Mouse (Mus musculus) limb, embryonic 14.5 days (tissue): ENCODE measurements around the gene Arhgef11. TPM values are rescaled to one million over a fixed set of nuclear protein-coding genes. Genes with fewer than 3 reads are reported as not detected.

Experiments used
- ATAC-seq: fragments of 200-750 bp; cut with Nextera tagmentation; 2 replicates; pipeline ENCODE4 v1.8.0; 2017; ENCODE audit warnings: low read depth, moderate number of reproducible peaks, moderate TSS enrichment; ENCODE audit not compliant: low FRiP score
- DNase-seq: peaks from one replicate; pipeline ENCODE4 v3.0.0-alpha.2; 2015; ENCODE audit warnings: low spot score
- H3K27ac ChIP-seq: fragments of 300-500 bp; sonication (generic); replicated peaks from 2 replicates; pipeline ENCODE4 v1.5.1; 2014; ENCODE audit warnings: low read depth, mild to moderate bottlenecking, low read length, moderate library complexity, mixed read lengths
- H3K27me3 ChIP-seq: fragments of 300-500 bp; sonication (generic); 2 replicates; pipeline ENCODE4 v1.6.1; 2014; ENCODE audit warnings: low read length, mixed read lengths; ENCODE audit not compliant: control insufficient read depth, insufficient read depth
- H3K36me3 ChIP-seq: fragments of 300-500 bp; sonication (generic); 2 replicates; pipeline ENCODE4 v1.6.1; 2014; ENCODE audit warnings: mild to moderate bottlenecking, low read length, moderate library complexity, mixed read lengths; ENCODE audit not compliant: control insufficient read depth, insufficient read depth
- H3K4me1 ChIP-seq: fragments of 300-500 bp; sonication (generic); 2 replicates; pipeline ENCODE4 v1.6.1; 2014; ENCODE audit warnings: antibody characterized with exemption, low read length, mixed read lengths; ENCODE audit not compliant: control insufficient read depth, insufficient read depth
- H3K4me2 ChIP-seq: fragments of 300-500 bp; sonication (generic); replicated peaks from 2 replicates; pipeline ENCODE4 v1.6.1; 2014; ENCODE audit warnings: low read depth, mild to moderate bottlenecking, low read length, moderate library complexity; ENCODE audit not compliant: severe bottlenecking
- H3K4me3 ChIP-seq: fragments of 300-500 bp; sonication (generic); replicated peaks from 2 replicates; pipeline ENCODE4 v1.5.1; 2014; ENCODE audit warnings: low read length
- H3K9ac ChIP-seq: fragments of 300-500 bp; sonication (generic); 2 replicates; pipeline ENCODE4 v1.6.1; 2014; ENCODE audit warnings: mild to moderate bottlenecking, low read depth, low read length, moderate library complexity; ENCODE audit not compliant: severe bottlenecking
- H3K9me3 ChIP-seq: fragments of 300-500 bp; sonication (generic); 2 replicates; pipeline ENCODE4 v1.6.1; 2016; ENCODE audit warnings: low read length; ENCODE audit not compliant: control insufficient read depth
- POLR2A ChIP-seq: fragments of 200-500 bp; IDR thresholded peaks from 2 replicates; pipeline ENCODE4 v1.8.0; 2012; ENCODE audit warnings: inconsistent platforms, mild to moderate bottlenecking, moderate library complexity, borderline replicate concordance; ENCODE audit not compliant: insufficient read depth, insufficient read length; ENCODE audit errors: extremely low read depth
- WGBS: fragments of 180-500 bp; shearing (Covaris S2); extraction: QIAGEN DNeasy Blood & Tissue Kit; methylation state at CpG from one replicate; pipeline ENCODE4 v1.1.7; 2014; 5-methylcytosine and 5-hydroxymethylcytosine counted together
- polyA plus RNA-seq, 2 experiments: library from polyadenylated mRNA; depleted of rRNA in 1 of 2; stranded (reverse) in 1 of 2; unstranded in 1 of 2; fragments of >200 nt; fragmentation: Nextera tagmentation in 1 of 2; extraction: Ambion mirVana in 1 of 2; gene quantifications; 2 replicates each; pipeline versions ENCODE4 v1.2.1 to v1.2.3; 2012 to 2014

Gene Arhgef11
- polyA plus RNA-seq, 2 experiments = 16.1 to 28.2 TPM

- Histone ChIP-seq H3K36me3 (no peaks in the 10 kb centered on the region), H3K27me3 (no peaks in the 10 kb centered on the region), H3K9ac (no peak overlapping the region; the same call in 1 of the 2 replicates), H3K4me1 (peaks cover 34% of the 10 kb centered on the region), H3K4me2 (peak overlapping the region; percentile 94), H3K27ac (peak overlapping the region; percentile 93; the same call in 1 of the 2 replicates), H3K4me3 (no peak overlapping the region), H3K9me3 (no peaks in the 10 kb centered on the region)
- no peak for TF ChIP-seq POLR2A
- DNase-seq = no peak
- ATAC-seq = no peak
- WGBS = 51% methylated on average over 4 of the region's 4 CpGs
Measured at GRCm38 (mm10) chr3:87616354-87616753, 1.0 kb upstream of the Arhgef11 start.

- no peak for DNase-seq
- WGBS = under 1% methylated on average over 6 of the region's 6 CpGs
- H3K4me3 ChIP-seq = peak overlapping the region; percentile 81
- no peaks in the 10 kb centered on the region for H3K9me3 ChIP-seq
- H3K27me3 ChIP-seq = no peaks in the 10 kb centered on the region
- ATAC-seq = no peak
- H3K4me1 ChIP-seq = peaks cover 34% of the 10 kb centered on the region
- no peaks in the 10 kb centered on the region for H3K36me3 ChIP-seq
- H3K9ac ChIP-seq = peak overlapping the region; percentile 90
- H3K27ac ChIP-seq = peak overlapping the region; percentile 93
- TF ChIP-seq POLR2A = no peak
- peak overlapping the region; percentile 94 for H3K4me2 ChIP-seq
Measured at GRCm38 (mm10) chr3:87617811-87618130, 412 bp downstream of the Arhgef11 start.

- TF ChIP-seq POLR2A = no peak
- peaks cover 34% of the 10 kb centered on the region for H3K4me1 ChIP-seq
- 7% methylated on average over 3 of the region's 3 CpGs for WGBS
- H3K4me3 ChIP-seq = peak overlapping the region; percentile 81
- no peaks in the 10 kb centered on the region for H3K27me3 ChIP-seq
- H3K4me2 ChIP-seq = peak overlapping the region; percentile 94
- no peaks in the 10 kb centered on the region for H3K36me3 ChIP-seq
- peak overlapping the region; percentile 90 for H3K9ac ChIP-seq
- ATAC-seq (no peak), DNase-seq (no peak)
- no peaks in the 10 kb centered on the region for H3K9me3 ChIP-seq
- H3K27ac ChIP-seq = no peak overlapping the region
Measured at GRCm38 (mm10) chr3:87618240-87618639, 881 bp downstream of the Arhgef11 start.

- Histone ChIP-seq H3K9me3 (no peaks in the 10 kb centered on the region), H3K4me2 (peak overlapping the region; percentile 94), H3K27me3 (no peaks in the 10 kb centered on the region), H3K36me3 (no peaks in the 10 kb centered on the region), H3K4me3 (peak overlapping the region; percentile 81), H3K27ac (no peak overlapping the region), H3K9ac (peak overlapping the region; percentile 90), H3K4me1 (peaks cover 34% of the 10 kb centered on the region)
- DNase-seq = no peak
- TF ChIP-seq POLR2A = no peak
- no peak for ATAC-seq
- WGBS = 32% methylated on average over 5 of the region's 5 CpGs
Measured at GRCm38 (mm10) chr3:87618981-87619710, 1.8 kb downstream of the Arhgef11 start.

- 73% methylated on average over 7 of the region's 7 CpGs for WGBS
- TF ChIP-seq POLR2A = no peak
- H3K4me3 ChIP-seq = peak overlapping the region; percentile 81
- H3K27ac ChIP-seq = no peak overlapping the region
- H3K27me3 ChIP-seq = no peaks in the 10 kb centered on the region
- peak overlapping the region; percentile 26 for H3K9ac ChIP-seq
- no peaks in the 10 kb centered on the region for H3K9me3 ChIP-seq
- no peak for DNase-seq
- H3K4me1 ChIP-seq = peaks cover 34% of the 10 kb centered on the region
- H3K36me3 ChIP-seq = no peaks in the 10 kb centered on the region
- ATAC-seq = no peak
- peak overlapping the region; percentile 94 for H3K4me2 ChIP-seq
Measured at GRCm38 (mm10) chr3:87620218-87620891, 3.0 kb downstream of the Arhgef11 start.
